Mouse (Mus musculus) kidney, embryonic 16.5 days (tissue): ENCODE results near the gene Pde4d. TPM values are rescaled to one million over a fixed set of nuclear protein-coding genes. Genes with fewer than 3 reads are reported as not detected.

Source experiments
- ATAC-seq: fragments of 200-750 bp; cut with Nextera tagmentation; 2 replicates; pipeline ENCODE4 v1.8.0; 2017; ENCODE audit warnings: moderate TSS enrichment; ENCODE audit not compliant: low FRiP score, low TSS enrichment
- H3K27ac ChIP-seq: fragments of 300-500 bp; sonication (generic); 2 replicates; pipeline ENCODE4 v1.5.1; 2014; ENCODE audit warnings: low read length
- H3K27me3 ChIP-seq: fragments of 300-500 bp; sonication (generic); 2 replicates; pipeline ENCODE4 v1.6.1; 2014; ENCODE audit warnings: low read length, control low read depth, mixed read lengths; ENCODE audit not compliant: insufficient read depth
- H3K36me3 ChIP-seq: fragments of 300-500 bp; sonication (generic); 2 replicates; pipeline ENCODE4 v1.6.1; 2014; ENCODE audit warnings: low read length, control low read depth, mixed read lengths; ENCODE audit not compliant: insufficient read depth
- H3K4me1 ChIP-seq: fragments of 300-500 bp; sonication (generic); 2 replicates; pipeline ENCODE4 v1.6.1; 2014; ENCODE audit warnings: low read length, control low read depth, mixed read lengths; ENCODE audit not compliant: insufficient read depth
- H3K4me2 ChIP-seq: fragments of 300-500 bp; sonication (generic); replicated peaks from 2 replicates; pipeline ENCODE4 v1.6.1; 2014; ENCODE audit warnings: low read depth, low read length
- H3K4me3 ChIP-seq: fragments of 300-500 bp; sonication (generic); 2 replicates; pipeline ENCODE4 v1.5.1; 2014; ENCODE audit warnings: mild to moderate bottlenecking, low read length
- H3K9ac ChIP-seq: fragments of 300-500 bp; sonication (generic); replicated peaks from 2 replicates; pipeline ENCODE4 v1.6.1; 2014; ENCODE audit warnings: low read length
- H3K9me3 ChIP-seq: fragments of 300-500 bp; sonication (generic); 2 replicates; pipeline ENCODE4 v1.6.1; 2016; ENCODE audit warnings: low read length, control low read depth
- WGBS: fragments of 180-500 bp; shearing (Covaris S2); extraction: QIAGEN DNeasy Blood & Tissue Kit; methylation state at CpG from one replicate; pipeline ENCODE4 v1.1.7; 2014; 5-methylcytosine and 5-hydroxymethylcytosine counted together
- microRNA counts: library from miRNA; unstranded; fragments of <30 nt; microRNA quantifications from one replicate; lab custom pipeline; 2016
- microRNA-seq: library from miRNA; unstranded; fragments of <30 nt; microRNA quantifications from one replicate; pipeline ENCODE4, GENCODE M21; 2016
- polyA plus RNA-seq: library from polyadenylated mRNA; unstranded; fragments of >200 nt; fragmentation: Nextera tagmentation; extraction: Ambion mirVana; gene quantifications from 2 replicates; pipeline ENCODE4 v1.2.1, GENCODE M21; 2015

The Pde4d gene
- polyA plus RNA-seq, 1 experiment from 2014 or later = 11.1 TPM

DNA sequence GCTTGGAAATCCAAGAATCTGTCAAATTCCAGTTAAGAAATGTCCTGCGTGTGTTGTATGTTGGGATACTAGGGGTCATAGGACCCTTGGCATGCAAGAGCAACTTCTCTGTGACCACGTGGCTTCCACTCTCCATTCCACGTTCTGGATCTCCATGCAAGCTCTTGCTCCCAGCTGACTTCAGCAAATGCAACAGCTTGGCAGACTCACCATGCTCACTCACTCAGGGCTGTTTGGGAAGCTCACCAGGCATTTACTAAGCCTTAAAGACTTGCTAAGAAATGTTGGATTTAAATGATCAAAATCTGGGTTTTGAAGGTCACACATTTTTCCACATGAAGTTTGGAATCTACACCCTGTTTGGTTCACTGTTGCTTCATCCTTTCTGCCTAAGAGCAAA is 1552.3 kb downstream of the Pde4d start:
- Histone ChIP-seq H3K4me1 (no peaks in the 10 kb centered on the region; the same call in 1 of the 2 replicates), H3K36me3 (no peaks in the 10 kb centered on the region), H3K27ac (no peak overlapping the region), H3K9me3 (no peaks in the 10 kb centered on the region), H3K4me2 (no peak overlapping the region), H3K4me3 (no peak overlapping the region), H3K27me3 (no peaks in the 10 kb centered on the region), H3K9ac (no peak overlapping the region)
- WGBS = 66% methylated on average over 3 of the region's 3 CpGs
- ATAC-seq = no peak

MicroRNAs within 50 kb of the gene (microRNA counts, 519-probe panel; counts per million panel counts)
- microRNA mmu-miR-1904 (lab: Ali Mortazavi, UCI) (104 counts per million, percentile 35 among the panel's probes with 10 or more counts), microRNA mmu-miR-582-3p (lab: Ali Mortazavi, UCI) (104 counts per million, percentile 35 among the panel's probes with 10 or more counts), microRNA mmu-miR-582-5p (lab: Ali Mortazavi, UCI) (1,223 counts per million, percentile 39 among the panel's probes with 10 or more counts)

Small RNA genes lying within 50 kb of the gene (microRNA-seq; reads per million reads assigned to microRNA genes)
- not detected for gene Mir1904
- gene Mir582 = 11.9 reads per million, percentile 31 among the genes with 10 or more reads in this experiment

Other genes starting within 250 kb of the Pde4d start
- 20.5 and 22.0 TPM in 2 replicates for gene Elovl7, start 235.5 kb upstream of the Pde4d start, polyA plus RNA-seq
- gene Depdc1b, start 133.6 kb upstream of the Pde4d start, polyA plus RNA-seq = 12.7 and 15.1 TPM in 2 replicates